Mouse (Mus musculus): ENCODE data around the gene Rbm20.

GRCm38 (mm10) chr19:53674131-53674925 lies 2.8 kb upstream of the Rbm20 start:
- TF ChIP-seq CTCF (IDR thresholded peaks at IDR 0.05; ENCODE audit: low read depth, low read length) (no peak), POLR2A (IDR thresholded peaks at IDR 0.05; ENCODE audit: insufficient read depth, low read length) (no peak), EP300 (IDR thresholded peaks at IDR 0.05; ENCODE audit: insufficient read depth, low read depth, low read length) (peak; percentile 76; the same call in 1 of the 2 replicates)
